Mouse (Mus musculus) myocyte (in vitro differentiated cells): Measurements from ENCODE around the gene Polr2b.

Experiments used
- E2F4 ChIP-seq: IDR thresholded peaks from one replicate; pipeline ENCODE4 v1.6.1; 2011; ENCODE audit warnings: mild to moderate bottlenecking, control low read depth, moderate library complexity; ENCODE audit not compliant: insufficient read depth
- MAX ChIP-seq: IDR thresholded peaks from one replicate; pipeline ENCODE4 v1.6.1; 2011; ENCODE audit warnings: low read depth, mild to moderate bottlenecking, control low read depth
- POLR2A ChIP-seq: IDR thresholded peaks from one replicate; pipeline ENCODE4 v1.6.1; 2011; ENCODE audit warnings: low read depth, mild to moderate bottlenecking, control low read depth, moderate library complexity; ENCODE audit not compliant: insufficient read length
- TCF12 ChIP-seq: IDR thresholded peaks from one replicate; pipeline ENCODE4 v1.6.1; 2011; ENCODE audit warnings: mild to moderate bottlenecking, control low read depth; ENCODE audit not compliant: poor library complexity, insufficient read depth, severe bottlenecking
- TCF3 ChIP-seq: IDR thresholded peaks from one replicate; pipeline ENCODE4 v1.6.1; 2011; ENCODE audit warnings: low read depth, control low read depth; ENCODE audit not compliant: insufficient read length

GRCm38 (mm10) chr5:77309924-77310772, at the start of gene Polr2b, which contains the start of gene Noa1:
- TF ChIP-seq POLR2A (peak; percentile 71), E2F4 (no peak), TCF12 (no peak), MAX (no peak), TCF3 (no peak)
